Mouse (Mus musculus) B cell, adult 2 months (primary cell): Measurements from ENCODE around the gene Rbm38.

Experiments used
- DNase-seq, 2 experiments: peaks; one replicate each; pipeline ENCODE4 v3.0.0; 2022

The Rbm38 gene

DNA sequence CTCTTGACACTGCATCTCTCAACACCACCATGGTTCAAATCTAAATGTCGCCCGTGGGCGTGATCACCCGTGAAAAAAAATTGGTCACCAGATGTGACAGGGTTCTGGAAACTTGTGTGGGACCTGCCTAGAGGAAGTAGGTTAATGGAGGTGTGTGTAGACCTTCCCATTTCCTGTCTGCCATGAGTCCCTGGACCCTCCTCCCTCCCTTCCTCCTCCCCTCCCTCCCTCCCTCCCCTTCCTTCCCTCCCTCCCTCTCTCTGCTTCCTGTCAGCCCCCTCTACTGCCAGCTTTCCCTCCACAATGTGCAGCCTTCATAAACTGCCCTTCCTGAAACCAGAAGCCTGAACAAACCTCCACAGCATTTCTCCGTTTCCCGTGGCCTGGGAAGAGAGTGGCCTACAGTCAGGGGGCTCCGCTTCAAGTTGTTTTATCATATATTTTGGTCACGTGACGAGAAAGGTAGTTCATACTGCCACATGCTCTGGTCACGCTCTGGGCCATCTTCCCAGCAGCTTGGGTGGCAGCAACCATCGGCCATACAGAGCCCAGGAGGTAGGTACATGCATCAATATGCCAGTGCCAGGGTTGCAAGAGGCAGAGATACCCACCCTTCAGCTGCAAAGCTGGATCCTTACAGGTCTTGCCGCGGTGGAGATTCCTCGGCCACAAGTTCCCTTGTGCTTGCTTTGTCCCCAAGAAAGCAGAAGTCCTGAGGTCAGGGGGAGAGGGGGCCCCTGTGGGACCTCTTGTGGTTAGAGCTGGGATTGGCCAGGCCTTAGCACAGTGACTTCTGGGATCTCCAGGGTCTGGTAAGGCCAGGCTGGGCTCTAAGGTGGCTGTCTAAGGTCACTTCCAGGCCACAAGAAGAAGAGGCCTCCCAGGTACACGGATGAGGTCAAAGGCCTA is 41.4 kb downstream of the Rbm38 start:
- DNase-seq, result peak; percentile 75 to 79

DNA sequence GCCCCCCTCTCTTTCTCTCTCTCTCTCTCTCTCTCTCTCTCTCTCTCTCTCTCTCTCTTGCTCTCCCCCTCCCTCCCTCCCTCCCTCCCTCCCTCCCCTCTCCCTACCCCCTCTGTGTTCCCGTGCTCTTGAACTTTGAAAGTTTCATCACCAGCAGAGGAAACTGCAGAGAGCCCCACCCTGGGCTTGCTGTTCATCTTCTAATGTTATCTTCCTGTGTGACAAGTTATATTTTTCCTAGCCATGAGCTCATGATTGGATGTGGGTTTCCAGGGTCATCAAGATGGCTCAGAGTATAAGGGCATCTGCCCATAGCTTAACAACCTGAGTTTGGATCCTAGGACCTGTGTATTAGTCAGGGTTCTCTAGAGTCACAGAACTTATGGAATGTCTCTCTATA is 42.9 kb downstream of the Rbm38 start:
- no peak for DNase-seq

DNA sequence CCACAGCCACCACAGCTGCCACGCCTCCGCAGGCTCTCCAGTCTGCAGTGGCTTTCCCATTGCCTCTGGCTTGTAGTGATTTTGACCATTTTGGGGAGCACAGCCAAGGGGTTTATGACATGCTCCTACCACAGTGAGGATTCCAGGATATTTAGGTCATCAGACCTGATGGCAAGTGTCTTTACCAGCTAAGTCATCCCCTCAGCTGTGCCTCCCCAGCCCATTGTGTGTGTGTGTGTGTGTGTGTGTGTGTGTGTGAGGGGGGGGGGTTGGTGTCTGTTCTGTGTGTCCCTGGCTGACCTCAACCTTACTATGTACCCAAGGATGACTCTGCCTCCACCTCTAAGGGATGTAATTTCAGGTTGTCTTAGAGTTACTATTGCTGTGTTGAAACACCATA is 44.6 kb downstream of the Rbm38 start:
- DNase-seq, result no peak

DNA sequence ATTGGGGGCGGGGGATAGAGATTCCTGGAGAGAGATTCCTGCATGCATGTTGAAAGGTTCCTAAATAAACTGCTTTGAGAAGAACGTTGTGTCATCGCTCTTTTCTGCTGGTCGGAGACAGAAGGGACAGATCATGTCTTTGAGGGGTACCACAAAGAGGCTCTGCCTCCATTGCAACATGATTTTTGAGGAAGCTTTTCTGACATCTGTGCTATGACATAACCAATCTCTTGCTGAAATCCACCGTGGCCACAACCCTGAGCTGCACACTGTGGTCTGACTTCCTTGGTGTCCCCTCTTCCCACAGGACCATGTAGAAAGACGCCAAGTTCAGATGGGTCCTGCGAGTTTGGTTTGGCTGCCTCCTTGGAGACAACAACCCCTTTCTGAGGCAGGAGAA is 52.6 kb downstream of the Rbm38 start:
- no peak for DNase-seq

DNA sequence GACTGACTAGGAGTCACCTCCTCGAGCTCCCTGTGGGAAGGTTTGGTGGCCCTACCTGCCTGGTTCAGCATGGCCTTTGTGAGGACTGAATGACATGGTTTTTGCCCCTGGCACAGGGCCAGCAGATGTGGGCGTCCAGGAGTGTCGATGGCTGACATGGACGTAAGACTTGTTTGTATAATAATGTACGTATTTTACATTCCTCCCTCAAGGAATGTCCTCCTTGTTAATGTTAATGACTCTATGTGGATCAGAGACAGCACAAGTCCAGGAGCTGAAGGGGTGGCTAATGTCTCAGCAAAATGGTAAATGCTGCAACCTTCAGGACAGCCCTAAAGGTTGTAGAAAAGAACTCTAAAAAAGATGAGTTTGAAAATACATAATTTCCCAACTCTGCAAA is 53.4 kb downstream of the Rbm38 start:
- DNase-seq, result no peak

DNA sequence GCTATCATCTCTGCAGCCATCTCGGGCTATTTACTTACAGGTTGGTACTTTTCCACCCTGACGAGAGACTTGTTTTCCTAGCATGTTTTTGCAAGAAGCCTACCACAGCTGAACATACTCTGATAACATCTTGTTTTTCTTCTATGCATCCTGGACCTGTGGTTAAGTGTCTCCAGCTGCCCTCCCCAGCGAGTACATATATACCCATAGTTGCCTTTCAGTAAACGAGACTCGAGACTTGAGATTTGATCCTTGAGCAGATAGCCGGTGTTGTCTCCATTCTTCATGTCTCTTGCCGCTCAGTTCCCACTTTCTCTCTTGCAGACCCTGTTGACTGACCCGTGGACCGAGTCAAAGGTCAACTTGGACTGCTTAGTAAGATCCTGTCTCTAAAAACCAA is 56.6 kb downstream of the Rbm38 start:
- DNase-seq, result no peak

DNA sequence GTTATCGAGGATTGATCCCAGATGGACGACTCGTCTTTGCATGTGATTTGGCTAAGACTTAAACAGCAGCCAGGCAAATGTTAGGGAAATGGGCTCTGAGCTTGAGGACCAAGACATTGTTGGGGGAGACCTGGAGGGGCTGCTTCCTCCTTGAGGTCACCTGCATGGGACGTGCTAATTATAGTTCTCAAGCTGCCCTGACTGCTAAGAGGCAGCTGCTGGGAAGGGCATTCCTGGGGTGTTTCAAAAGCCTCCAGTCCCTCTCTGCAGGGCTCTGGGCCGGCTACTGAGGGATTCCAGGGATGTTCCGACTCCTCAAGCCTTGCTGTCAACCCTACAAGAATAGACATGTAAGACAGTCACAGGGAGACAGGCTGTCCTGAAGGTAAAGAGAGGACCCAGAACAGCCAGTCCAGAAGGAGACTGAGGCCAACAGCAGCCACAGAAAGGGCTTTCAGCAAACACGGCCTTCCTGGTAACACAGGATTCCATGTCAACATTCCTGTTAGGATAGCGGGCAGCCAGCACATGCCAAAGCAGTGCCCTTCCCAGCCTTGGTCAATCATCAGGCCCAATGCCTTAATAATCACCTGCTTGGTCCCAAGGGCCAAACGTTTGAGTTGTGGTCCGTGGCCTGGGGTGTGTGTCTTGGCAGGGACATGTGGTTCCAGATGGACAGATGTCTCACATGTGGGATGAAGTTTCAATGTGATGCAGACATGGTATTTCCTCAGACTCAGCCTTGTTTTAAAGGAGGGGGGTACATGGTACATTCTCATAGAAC is 59.7 kb downstream of the Rbm38 start:
- no peak for DNase-seq

DNA sequence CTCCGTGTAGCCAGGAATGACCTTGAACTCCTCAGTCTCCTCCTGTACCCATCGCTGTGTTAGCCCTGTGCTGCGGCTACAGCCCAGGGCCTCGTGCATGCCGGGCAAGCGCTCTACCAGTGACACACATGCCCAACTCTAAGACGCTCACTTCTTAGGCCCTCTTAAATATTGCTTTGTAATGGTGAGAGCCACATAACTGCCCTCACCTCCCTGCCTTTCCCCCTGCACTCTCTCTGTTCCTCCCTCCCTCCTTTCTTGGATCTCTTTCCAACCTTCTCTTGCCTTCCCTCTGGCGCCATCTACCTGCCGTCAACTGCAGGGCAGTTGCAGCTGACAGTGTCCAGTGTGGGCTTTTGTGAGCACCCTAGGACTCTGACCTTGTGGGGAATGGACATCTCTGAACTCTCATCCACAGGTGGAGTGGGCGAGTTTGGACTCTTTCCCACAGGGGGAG is 60.5 kb downstream of the Rbm38 start:
- peak; percentile 79 for DNase-seq

DNA sequence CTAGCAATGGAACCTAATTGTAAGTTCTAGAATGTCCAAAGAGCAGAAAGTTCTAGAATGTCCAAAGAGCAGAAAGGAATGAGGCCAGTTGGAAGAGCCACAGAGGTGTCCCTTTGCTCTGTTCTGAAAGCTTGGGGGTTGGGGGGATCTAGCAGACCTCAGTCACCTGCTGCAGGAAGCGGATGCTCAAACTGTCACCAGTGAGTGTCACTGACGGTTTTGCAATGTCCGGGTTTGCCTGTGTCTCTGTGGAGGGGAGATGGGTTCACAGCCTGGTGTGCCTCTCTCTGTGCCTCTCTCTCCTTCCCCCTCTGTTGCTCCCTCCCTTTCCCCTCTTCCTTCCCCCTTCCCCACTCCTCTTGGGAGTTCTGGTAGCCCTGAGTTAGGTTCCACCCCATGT is 62.4 kb downstream of the Rbm38 start:
- peak in 1 of 2 experiments; percentile 13 for DNase-seq

DNA sequence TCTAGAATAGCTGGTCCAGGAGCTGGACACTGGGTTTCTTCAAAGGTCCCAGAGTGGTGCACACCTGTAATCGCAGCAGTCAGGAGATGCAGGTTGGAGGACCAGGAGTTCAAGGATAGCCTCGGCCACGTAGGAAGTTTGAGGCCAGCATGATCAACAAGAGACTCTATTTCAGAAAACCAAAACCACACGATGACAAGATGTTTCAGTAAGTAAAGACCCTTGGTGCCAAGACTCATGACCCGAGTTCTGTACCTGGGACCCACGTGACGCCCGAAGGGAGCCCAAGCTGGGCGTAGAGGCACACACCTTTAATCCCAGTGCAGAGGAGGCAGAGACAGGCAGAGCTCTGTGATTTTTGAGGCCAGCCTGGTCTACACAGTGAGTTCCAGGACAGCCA is 62.8 kb downstream of the Rbm38 start:
- DNase-seq, result no peak

DNA sequence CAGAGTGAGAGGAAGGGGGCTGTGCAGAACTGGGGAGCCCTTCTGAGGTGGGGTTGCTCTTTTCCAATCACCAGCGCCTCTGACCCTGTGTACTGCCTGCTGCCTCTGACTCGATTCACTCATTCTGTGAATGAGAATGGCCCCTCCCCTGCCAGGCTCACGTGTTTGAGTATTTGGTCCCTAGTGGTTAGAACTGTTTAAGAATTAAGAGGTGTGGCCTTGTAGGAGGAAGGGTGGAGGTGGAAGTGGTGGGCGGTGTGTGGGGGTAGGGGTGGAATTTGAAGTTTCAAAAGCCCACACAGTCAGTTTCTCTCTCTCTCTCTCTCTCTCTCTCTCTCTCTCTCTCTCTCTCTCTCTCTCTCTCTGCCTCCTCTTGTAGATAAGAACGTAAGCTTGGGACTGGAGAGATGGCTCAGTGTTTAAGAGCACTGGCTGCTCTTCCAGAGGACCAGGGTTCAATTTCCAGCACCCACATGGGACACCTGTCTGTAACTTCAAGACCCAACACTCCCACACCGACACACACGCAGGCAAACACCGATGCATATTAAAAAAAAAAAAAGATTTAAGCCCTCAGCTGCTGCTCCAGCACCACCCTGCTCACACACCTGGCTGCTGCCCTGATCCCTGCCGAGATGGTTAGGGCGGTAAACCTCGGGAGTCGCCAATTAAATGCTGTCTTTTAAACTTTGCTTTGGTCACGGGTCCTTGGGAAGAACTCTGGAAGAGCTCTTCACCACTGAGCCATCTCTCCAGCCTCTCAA is 63.6 kb downstream of the Rbm38 start:
- DNase-seq, result peak; percentile 88 to 92
